Mouse (Mus musculus) spleen, postnatal 10 days (tissue): ENCODE data around the gene Mcoln1.

ENCODE experiments used
- DNase-seq, 2 experiments: peaks; one replicate each; pipeline ENCODE4 v3.0.0; 2021 to 2022; ENCODE audit warnings: low spot score in 2 of 2

Gene Mcoln1

GRCm38 (mm10) chr8:3500235-3501090, at the start of gene Mcoln1:
TSS of gene Mcoln1 (plus strand) at chr8:3500457.
- peak; percentile 98 for DNase-seq

DNA sequence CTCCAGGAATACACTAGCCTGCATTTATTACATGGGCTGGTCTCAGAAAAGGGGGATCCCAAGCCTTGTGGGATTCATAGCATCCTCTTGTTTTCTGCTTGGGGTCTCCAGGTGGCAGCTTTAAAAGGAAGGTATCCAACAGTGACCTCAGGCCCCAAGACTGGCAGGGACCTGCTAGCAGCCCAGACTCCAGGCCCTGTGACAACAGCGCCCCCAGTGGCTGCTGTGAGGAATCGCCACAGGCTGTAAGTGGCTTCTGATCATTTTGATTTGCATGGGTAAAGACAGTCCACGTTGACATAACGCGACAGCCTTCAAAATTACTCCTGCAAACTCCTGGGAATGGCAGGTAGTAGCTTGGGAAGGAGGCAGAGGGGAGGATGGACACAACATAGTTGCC, 49.6 kb upstream of the Mcoln1 start:
- peak; percentile 27 to 73 for DNase-seq

GRCm38 (mm10) chr8:3451992-3452391, 48.3 kb upstream of the Mcoln1 start:
- no peak for DNase-seq

DNA sequence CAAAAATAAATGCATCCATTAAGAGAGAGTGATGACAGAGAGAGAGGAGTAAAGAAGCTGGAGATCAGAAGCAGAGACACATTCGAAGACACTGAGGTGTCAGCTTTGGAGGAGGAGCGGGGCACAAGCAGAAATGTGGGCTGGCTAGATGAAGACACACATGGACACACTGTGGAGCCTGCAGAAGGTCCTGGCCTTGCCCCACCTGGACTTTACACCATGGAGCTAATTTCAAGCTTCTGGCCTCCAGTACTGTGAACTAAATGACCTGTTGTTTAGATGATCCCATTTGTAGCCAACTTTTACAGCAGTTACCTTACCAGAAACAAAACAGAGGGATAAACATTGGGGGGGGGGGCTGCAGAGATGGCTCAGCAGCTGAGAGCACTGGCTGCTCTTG, 37.0 kb upstream of the Mcoln1 start:
- no peak for DNase-seq

DNA sequence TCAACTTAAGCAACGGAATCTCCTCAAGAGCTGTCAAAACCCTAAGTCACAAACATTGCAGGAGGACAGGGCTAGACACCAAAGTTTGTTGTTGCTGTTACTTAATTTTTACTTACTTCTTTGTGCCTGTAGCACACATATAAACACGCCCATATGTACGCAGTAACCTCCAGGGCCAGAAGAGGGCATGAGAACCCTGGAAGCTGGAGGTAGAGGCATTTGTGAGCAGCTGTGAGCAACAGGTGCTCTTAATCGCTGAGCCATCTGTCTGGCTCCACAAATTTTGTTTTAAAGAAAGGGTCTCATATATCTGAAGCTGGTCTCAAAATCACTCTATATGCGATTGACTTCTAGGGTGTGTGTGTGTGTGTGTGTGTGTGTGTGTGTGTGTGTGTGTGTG, 35.9 kb upstream of the Mcoln1 start:
- peak in 1 of 2 experiments; percentile 63 for DNase-seq

DNA sequence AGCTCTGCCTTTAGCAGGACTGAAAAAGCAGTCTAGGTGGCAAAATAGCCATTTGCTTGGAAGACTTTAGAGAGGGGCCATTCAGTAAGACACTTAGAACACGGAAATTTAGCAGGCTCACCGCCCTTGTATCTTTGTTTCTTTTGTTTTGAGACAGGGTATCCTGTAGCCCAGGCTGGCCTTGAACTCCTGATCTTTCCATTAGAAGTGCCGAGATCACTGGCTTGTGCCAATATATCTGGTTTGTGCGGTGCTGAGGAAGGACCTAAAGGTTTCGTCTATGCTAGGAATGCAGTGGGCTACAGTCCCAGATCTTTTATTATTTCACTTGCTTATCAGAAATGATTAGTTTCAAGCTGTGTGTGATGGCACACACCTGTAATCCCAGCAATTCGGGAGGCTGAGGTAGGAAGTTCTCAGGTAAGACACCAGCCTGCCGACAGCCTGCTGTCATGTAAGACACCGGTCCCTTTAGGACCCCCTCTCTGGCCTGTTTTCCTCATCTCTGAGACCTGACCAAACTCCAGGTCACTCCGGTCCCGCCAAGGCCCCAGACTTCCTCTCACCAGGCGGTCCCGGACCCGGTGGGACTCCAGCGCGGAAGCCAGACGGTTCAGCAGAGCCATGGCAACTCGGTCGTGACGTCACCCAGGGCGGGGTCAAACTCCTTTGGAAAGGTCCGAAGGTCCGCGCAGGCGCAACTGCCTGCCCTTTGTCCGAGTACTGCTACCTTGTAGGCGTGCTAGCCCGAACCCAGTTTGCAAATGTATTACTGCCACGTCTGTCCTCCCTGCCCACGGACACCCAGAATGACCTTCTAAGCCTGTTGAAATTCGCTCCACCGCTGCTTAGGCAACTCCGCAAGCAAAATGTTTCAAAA, 33.0 kb upstream of the Mcoln1 start, which contains the start of gene Pex11g:
Gene Pex11g, minus strand, starts transcription at position 675 of the 880 bp plus-strand sequence.
- DNase-seq, result peak; percentile 90 to 95

DNA sequence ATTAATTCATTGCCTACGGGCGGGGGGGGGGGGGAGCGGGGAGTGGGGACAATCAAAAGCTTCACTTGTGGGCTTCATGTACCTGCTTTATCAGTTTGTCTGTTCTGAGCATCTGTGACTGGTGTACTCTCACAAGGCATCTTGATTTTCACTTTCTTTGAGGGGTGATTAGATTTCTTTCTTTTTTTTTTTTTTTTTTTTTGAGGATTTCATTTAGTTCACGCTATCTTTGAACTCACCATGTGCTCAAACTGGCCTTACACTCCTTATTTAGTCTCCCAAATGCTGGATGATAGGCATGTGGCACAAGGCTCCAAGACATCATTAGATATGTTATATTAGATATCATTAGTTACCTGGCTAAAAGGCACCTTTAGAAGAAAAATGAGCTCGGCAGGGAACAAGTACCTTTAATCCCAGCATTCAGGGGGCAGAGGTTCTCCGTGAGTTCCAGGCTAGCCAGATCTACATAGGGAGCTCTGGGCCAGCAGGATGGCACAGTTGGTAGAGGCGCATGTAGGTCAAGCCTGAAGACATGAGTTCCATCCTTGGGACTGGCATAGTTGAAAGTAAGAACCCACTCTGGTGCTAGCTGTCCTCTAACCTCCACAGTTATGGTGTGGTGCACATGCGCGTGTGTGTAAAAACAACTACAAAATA, 32.2 kb upstream of the Mcoln1 start:
- no peak for DNase-seq

DNA sequence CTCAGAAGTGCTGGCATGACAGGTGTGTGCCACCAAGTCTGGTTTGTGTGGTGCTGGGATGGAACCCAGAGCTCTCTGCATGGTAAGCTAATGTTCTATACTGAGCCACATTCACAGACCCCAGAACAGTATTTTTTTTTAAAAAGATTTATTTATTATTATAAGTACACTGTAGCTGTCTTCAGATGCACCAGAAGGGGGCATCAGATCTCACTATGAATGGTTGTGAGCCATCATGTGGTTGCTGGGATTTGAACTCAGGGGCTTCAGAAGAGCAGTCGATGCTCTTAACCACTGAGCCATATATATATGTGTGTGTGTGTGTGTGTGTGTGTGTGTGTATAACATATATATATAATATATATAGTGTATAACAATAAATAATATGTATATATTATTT, 31.4 kb upstream of the Mcoln1 start:
- no peak for DNase-seq

- DNase-seq, result no peak
Observed at GRCm38 (mm10) chr8:3470562-3470961, 29.7 kb upstream of the Mcoln1 start, which contains the start of gene Tex45. TSS of gene Tex45 (plus strand) at chr8:3470862.

DNA sequence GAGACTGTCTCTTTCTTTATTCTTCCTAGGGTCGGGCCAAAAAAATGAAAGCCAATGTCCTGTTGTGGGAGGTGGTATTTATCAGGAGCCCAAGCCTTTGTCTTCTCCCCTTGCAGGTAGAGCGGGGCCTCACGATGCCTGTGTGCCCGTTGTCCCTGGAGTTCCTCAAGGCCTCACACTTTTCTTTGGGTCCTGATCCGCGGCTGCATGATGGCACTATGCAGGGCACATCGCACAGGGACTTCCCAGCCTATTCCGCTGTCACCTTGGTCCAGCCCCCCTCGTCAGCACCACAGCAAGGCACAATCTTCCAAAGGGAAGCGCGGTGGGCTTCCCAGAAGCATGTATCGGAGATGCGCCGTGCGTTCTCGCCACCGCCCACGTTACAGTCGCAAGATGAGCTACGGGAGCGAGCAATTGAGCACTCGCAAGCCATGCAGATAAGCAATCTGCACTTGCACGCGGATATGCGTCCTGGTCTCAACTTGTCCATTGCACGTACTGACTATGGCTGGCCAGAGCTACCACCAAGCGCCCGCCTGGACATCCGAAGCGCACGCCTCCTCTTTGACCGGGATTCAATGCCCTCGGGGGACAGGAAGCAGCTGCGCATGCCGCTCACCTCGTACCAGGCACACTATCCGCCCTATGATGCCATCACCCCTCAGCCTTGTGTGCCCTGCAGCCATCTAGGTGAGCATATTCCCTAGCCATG, 24.4 kb upstream of the Mcoln1 start:
- no peak for DNase-seq

DNA sequence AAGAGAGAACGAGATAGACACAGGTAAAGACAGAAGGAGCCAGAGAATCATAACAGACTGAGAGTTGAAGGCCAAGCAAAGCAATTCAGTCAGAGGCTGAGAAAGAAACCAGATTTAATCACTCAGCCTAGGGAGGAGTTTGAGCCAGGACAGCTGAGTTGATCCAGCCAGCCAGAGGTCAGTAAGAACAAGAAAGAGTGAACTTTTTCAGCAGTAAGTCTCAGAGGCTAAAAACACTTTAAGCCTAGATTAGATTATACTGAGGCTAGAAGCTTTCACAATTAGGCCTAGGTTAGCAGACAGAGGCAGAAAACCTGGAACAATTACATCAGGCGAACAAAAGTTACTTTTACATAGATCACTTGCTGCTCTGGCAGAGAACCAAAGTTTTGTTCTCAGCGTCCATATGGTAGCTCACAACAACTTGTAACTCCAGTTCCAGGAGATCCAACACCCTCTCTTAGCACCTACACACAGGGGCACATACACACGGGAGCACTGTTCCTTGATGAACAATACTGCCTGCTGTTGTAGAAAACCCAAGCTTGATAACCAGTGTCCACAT, 20.0 kb upstream of the Mcoln1 start:
- no peak for DNase-seq

DNA sequence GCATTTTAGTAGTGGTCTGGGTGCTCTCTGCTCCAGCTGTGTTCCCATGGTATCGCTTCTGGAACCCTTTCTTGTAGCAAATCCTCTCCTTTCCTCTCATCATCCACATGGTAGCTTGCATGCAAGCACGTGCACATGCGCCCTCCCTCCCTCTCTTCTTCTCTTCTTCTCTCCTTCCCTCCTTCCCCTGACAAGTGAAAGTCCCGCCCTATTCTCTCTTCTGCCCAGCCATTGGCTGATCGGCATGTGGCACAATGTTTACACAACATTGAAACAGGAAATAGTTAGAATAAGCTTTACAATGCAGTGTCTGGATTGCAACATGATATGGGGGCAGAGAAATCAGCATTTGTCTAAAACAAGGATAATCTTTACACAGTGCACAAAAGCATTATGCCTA, 18.7 kb upstream of the Mcoln1 start:
- no peak for DNase-seq

- no peak for DNase-seq
Observed at GRCm38 (mm10) chr8:3482240-3482740, 18.0 kb upstream of the Mcoln1 start.

DNA sequence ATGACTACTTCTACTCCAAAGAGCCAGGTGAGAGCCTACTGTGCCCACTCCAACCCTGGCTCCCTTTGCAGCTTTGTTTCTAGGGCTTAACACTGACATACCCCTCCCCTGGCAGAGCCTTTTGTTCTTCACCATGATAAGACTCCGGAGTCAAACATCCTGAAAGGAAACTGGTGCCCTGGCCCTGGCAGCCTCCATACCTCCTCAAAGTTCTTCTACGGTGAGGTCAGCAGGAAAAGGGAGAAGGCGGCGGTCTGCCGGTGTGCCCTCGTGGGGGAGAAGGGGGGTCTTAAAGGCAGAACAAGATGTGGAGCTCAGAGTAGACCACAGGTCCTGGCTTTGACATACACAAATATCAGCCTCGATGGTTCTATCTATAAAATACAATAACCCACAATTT, 16.7 kb upstream of the Mcoln1 start:
- DNase-seq, result no peak

GRCm38 (mm10) chr8:3485192-3485591, 15.1 kb upstream of the Mcoln1 start:
- DNase-seq, result no peak

GRCm38 (mm10) chr8:3492901-3493844, 7.1 kb upstream of the Mcoln1 start, which contains the start of gene Zfp358:
TSS of gene Zfp358 (plus strand) at chr8:3493138.
- DNase-seq, result peak; percentile 47 to 74

DNA sequence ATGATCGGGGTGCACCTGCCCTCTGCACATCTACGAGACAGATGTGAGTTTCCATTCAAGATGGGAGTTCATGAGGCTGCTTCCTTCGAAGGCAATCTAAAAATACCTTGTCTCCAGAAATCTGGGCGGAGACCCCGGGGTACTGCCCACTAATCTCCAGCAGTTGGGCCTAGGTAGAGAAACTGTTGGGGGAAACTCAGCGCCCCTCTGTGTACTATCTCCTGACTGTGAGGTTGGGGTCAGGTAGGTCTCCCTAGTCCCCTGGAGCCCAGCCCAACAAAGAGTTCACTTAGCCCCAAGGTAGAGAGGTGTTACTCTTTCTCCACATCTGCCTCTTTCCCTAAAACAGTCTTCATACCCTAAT, 6.4 kb upstream of the Mcoln1 start:
- no peak for DNase-seq

GRCm38 (mm10) chr8:3495578-3496427, 4.5 kb upstream of the Mcoln1 start:
- no peak for DNase-seq

- DNase-seq, result no peak
Observed at GRCm38 (mm10) chr8:3496428-3496748, 3.9 kb upstream of the Mcoln1 start.
